Mouse (Mus musculus): Measurements from ENCODE around the gene Nmrk2.

The Nmrk2 gene

GRCm38 (mm10) chr10:81216810-81217209, 15.0 kb upstream of the Nmrk2 start:
- DNase-seq (ENCODE audit: low spot score), result no peak

- DNase-seq (ENCODE audit: low spot score), result no peak
Measured at GRCm38 (mm10) chr10:81216260-81216659, 14.4 kb upstream of the Nmrk2 start.

- DNase-seq (ENCODE audit: low spot score), result no peak
Measured at GRCm38 (mm10) chr10:81210154-81210553, 8.3 kb upstream of the Nmrk2 start.

- no peak for DNase-seq (ENCODE audit: low spot score)
Measured at GRCm38 (mm10) chr10:81204137-81204536, 2.3 kb upstream of the Nmrk2 start.

GRCm38 (mm10) chr10:81202978-81203720, 1.3 kb upstream of the Nmrk2 start:
- no peak for DNase-seq (ENCODE audit: low spot score)

- no peak for DNase-seq (ENCODE audit: low spot score)
Measured at GRCm38 (mm10) chr10:81200605-81201287, 1.1 kb downstream of the Nmrk2 start.

- no peak for DNase-seq (ENCODE audit: low spot score)
Measured at GRCm38 (mm10) chr10:81200141-81200540, 1.7 kb downstream of the Nmrk2 start.

- DNase-seq (ENCODE audit: low spot score), result no peak
Measured at GRCm38 (mm10) chr10:81198990-81199389, 2.9 kb downstream of the Nmrk2 start.

- DNase-seq (ENCODE audit: low spot score), result peak; percentile 78
Measured at GRCm38 (mm10) chr10:81198230-81198629, 3.6 kb downstream of the Nmrk2 start.

- DNase-seq (ENCODE audit: low spot score), result no peak
Measured at GRCm38 (mm10) chr10:81197305-81197704, 4.5 kb downstream of the Nmrk2 start.

GRCm38 (mm10) chr10:81196470-81197065, 5.3 kb downstream of the Nmrk2 start:
- no peak for DNase-seq (ENCODE audit: low spot score)

GRCm38 (mm10) chr10:81195300-81195699, 6.6 kb downstream of the Nmrk2 start:
- DNase-seq (ENCODE audit: low spot score), result no peak

GRCm38 (mm10) chr10:81193991-81194774, 7.7 kb downstream of the Nmrk2 start:
- no peak for DNase-seq (ENCODE audit: low spot score)

GRCm38 (mm10) chr10:81192968-81193501, 8.8 kb downstream of the Nmrk2 start:
- no peak for DNase-seq (ENCODE audit: low spot score)

GRCm38 (mm10) chr10:81192270-81192967, 9.4 kb downstream of the Nmrk2 start:
- DNase-seq (ENCODE audit: low spot score), result no peak

- no peak for DNase-seq (ENCODE audit: low spot score)
Measured at GRCm38 (mm10) chr10:81191342-81191982, 10.4 kb downstream of the Nmrk2 start.

GRCm38 (mm10) chr10:81190912-81191321, 10.9 kb downstream of the Nmrk2 start:
- no peak for DNase-seq (ENCODE audit: low spot score)

- no peak for DNase-seq (ENCODE audit: low spot score)
Measured at GRCm38 (mm10) chr10:81190236-81190911, 11.5 kb downstream of the Nmrk2 start.

GRCm38 (mm10) chr10:81189821-81190220, 12.0 kb downstream of the Nmrk2 start:
- no peak for DNase-seq (ENCODE audit: low spot score)

- DNase-seq (ENCODE audit: low spot score), result no peak
Measured at GRCm38 (mm10) chr10:81187161-81187560, 14.7 kb downstream of the Nmrk2 start.
